Mouse (Mus musculus) thymus, adult 2 months (tissue): Measurements from ENCODE around the gene Arrdc5. TPM values are rescaled to one million over a fixed set of nuclear protein-coding genes. Genes with fewer than 3 reads are reported as not detected.

Experiments
- DNase-seq: peaks from one replicate; pipeline ENCODE4 v3.0.0; 2021
- H3K27ac ChIP-seq: fragments of 200-500 bp; 2 replicates; pipeline ENCODE4 v1.5.1; 2012; ENCODE audit warnings: low read length, control low read depth; ENCODE audit not compliant: control insufficient read depth, insufficient read depth
- H3K27me3 ChIP-seq: fragments of 200-500 bp; 2 replicates; pipeline ENCODE4 v1.6.1; 2012; ENCODE audit warnings: mild to moderate bottlenecking, low read length, moderate library complexity, mixed read lengths; ENCODE audit not compliant: control insufficient read depth, insufficient read depth
- H3K36me3 ChIP-seq: fragments of 200-500 bp; 2 replicates; pipeline ENCODE4 v1.6.1; 2012; ENCODE audit warnings: mild to moderate bottlenecking, low read length, moderate library complexity; ENCODE audit not compliant: control insufficient read depth, insufficient read depth
- H3K4me1 ChIP-seq: fragments of 200-500 bp; replicated peaks from 2 replicates; pipeline ENCODE4 v1.6.1; 2012; ENCODE audit warnings: low read length; ENCODE audit not compliant: control insufficient read depth, insufficient read depth
- H3K4me3 ChIP-seq: fragments of 200-500 bp; 2 replicates; pipeline ENCODE4 v1.5.1; 2012; ENCODE audit warnings: mild to moderate bottlenecking, low read length, control low read depth, moderate library complexity; ENCODE audit not compliant: control insufficient read depth, insufficient read depth
- CTCF ChIP-seq: fragments of 200-500 bp; IDR thresholded peaks from 2 replicates; pipeline ENCODE4 v1.5.1; 2012; ENCODE audit warnings: mild to moderate bottlenecking, control low read depth, low read length, moderate library complexity, borderline replicate concordance; ENCODE audit not compliant: control insufficient read depth, poor library complexity, insufficient read depth; ENCODE audit errors: extremely low read depth
- POLR2A ChIP-seq: fragments of 200-500 bp; IDR thresholded peaks from 2 replicates; pipeline ENCODE4 v1.6.1; 2012; ENCODE audit warnings: mild to moderate bottlenecking, low read length, control low read depth, moderate library complexity; ENCODE audit not compliant: control insufficient read depth, poor library complexity, insufficient read depth; ENCODE audit errors: extremely low read depth
- WGBS: fragments of 180-500 bp; shearing (Covaris S2); methylation state at CpG from one replicate; pipeline ENCODE4 v1.1.7; 2018; 5-methylcytosine and 5-hydroxymethylcytosine counted together
- polyA plus RNA-seq: library from polyadenylated mRNA; depleted of rRNA; stranded (reverse); fragments of >200 nt; gene quantifications from 2 replicates; pipeline ENCODE4 v1.2.3, GENCODE M21; 2012

Arrdc5 gene
- polyA plus RNA-seq, 1 experiment = not detected

DNA sequence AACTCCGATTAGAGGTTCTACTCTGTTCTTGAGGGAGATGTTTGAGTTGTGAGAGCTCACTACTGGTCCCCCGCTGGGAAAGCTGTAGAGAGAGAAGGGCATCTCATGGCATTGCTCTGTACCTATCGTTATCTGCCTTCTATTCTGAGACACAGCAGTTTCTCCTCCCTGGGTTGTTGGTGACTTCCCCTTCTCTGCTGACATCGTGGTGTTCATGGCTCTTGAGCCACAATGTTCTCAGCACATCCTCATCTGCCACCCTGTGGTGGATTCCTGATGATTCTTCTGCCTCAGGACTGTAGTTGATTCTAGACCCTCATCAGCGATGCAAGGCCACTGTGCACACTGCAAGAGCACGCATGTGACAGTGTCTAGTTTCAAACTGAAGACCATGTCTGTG is 37.7 kb upstream of the Arrdc5 start:
- no peak overlapping the region for H3K27ac ChIP-seq

DNA sequence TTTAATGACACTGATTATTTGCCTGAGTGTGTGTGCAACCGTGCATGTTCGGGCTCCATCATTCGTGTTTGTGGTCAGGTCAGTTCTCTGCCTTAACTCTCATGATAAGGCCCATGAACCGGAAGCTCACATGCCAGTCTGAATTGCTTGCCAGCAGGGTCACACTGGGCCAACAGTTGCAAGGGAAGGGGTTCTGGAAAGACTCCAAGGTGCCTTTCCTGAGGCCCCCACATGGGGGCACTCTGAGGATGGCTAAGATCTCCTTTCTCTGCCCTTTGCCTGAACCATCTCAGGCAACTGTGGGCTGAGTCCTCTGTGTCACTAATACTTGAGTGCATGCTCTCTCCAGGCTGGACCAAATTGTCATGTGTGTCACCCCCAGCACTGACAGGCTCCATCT is 37.1 kb upstream of the Arrdc5 start:
- Histone ChIP-seq H3K27ac (no peak overlapping the region), H3K4me3 (no peak overlapping the region), H3K4me1 (peaks cover 11% of the 10 kb centered on the region), H3K36me3 (no peaks in the 10 kb centered on the region), H3K27me3 (no peaks in the 10 kb centered on the region)
- WGBS = 15% methylated on average over 4 of the region's 4 CpGs
- DNase-seq = peak; percentile 61
- no peak for TF ChIP-seq POLR2A
- peak; percentile 57; the same call in 1 of the 2 replicates for TF ChIP-seq CTCF

More for the DNA sequence above, 37.7 kb upstream of the Arrdc5 start:
- WGBS = 55% methylated on average over 6 of the region's 6 CpGs
- Histone ChIP-seq H3K4me3 (no peak overlapping the region), H3K27me3 (no peaks in the 10 kb centered on the region), H3K36me3 (no peaks in the 10 kb centered on the region), H3K4me1 (peaks cover 11% of the 10 kb centered on the region)
- no peak for TF ChIP-seq CTCF
- no peak for TF ChIP-seq POLR2A
- DNase-seq = no peak

DNA sequence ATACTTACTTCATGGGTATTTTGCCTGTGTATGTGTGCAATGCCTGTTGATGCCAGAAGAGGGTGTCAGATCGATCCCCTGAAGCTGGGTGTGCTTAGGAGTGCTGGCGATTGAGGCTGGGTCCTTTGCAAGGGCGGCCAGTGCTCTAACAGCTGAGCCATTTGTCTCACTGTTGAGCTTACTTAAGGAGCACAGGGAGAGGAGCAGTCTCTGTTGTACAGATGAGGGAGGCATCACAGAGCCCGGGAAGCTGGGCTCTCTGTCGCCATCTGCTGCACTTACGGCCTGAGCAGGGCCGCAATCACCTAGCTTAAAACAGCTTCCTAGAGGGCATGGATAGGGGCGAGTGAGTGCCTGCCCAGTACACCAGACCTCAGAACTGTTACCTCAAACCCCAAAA is 32.9 kb upstream of the Arrdc5 start:
- DNase-seq = peak; percentile 28
- 77% methylated on average over 8 of the region's 8 CpGs for WGBS
- Histone ChIP-seq H3K27ac (no peak overlapping the region), H3K36me3 (no peaks in the 10 kb centered on the region), H3K4me1 (peaks cover 20% of the 10 kb centered on the region), H3K27me3 (no peaks in the 10 kb centered on the region), H3K4me3 (no peak overlapping the region)
- no peak for TF ChIP-seq POLR2A
- TF ChIP-seq CTCF = peak; percentile 59; the same call in 1 of the 2 replicates

DNA sequence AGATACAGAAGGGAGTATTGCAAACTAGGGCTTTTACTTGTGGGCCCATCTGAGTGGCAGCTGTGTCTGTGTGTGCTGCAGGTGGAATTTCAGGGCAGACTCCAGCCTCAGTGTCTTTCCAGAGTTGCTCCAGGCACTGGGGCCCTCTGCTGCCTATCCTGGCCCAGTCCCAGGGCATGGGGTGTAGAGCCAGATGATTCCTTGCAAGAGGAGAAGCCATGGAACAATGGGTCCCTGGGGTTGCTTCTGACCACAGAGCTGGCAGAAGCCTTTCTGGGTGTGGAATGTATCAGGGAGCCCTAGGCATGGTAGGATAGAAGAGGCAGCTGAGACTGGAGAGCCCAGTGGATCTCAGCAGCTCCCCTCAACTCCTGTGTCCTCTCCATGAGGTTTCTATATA is 31.2 kb upstream of the Arrdc5 start:
- TF ChIP-seq POLR2A (no peak), CTCF (no peak)
- H3K4me1 ChIP-seq = peaks cover 31% of the 10 kb centered on the region
- no peak overlapping the region for H3K27ac ChIP-seq
- H3K27me3 ChIP-seq = no peaks in the 10 kb centered on the region
- no peaks in the 10 kb centered on the region for H3K36me3 ChIP-seq
- no peak overlapping the region for H3K4me3 ChIP-seq
- no peak for DNase-seq

DNA sequence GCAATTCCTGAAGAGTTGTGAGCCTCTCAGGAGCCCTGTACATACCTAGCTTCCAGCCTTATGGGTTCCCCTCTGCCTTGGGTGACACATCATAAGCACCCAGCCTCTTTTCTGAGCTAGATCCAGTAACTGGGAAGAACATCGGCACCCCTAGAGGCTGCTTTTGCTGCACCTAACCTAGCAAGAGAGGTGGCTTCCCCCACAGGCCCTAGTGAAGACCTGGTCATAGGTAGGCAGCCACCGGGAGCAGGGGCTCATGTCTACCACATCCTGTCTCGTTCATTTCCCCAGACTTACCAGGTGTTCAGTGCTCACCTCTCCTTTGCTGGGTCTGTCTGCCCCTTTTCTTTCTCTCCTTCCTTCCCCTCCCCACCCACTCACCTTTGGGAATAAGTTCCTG is 30.3 kb upstream of the Arrdc5 start:
- peaks cover 31% of the 10 kb centered on the region for H3K4me1 ChIP-seq
- peak; percentile 33 for DNase-seq
- 20% methylated on average over 3 of the region's 3 CpGs for WGBS
- no peaks in the 10 kb centered on the region for H3K27me3 ChIP-seq
- H3K4me3 ChIP-seq = no peak overlapping the region
- no peaks in the 10 kb centered on the region for H3K36me3 ChIP-seq
- 0 out of 2 replicates have a peak overlapping the region, but pooled peaks have one; percentile 18 for H3K27ac ChIP-seq
- TF ChIP-seq CTCF (no peak), POLR2A (no peak)

DNA sequence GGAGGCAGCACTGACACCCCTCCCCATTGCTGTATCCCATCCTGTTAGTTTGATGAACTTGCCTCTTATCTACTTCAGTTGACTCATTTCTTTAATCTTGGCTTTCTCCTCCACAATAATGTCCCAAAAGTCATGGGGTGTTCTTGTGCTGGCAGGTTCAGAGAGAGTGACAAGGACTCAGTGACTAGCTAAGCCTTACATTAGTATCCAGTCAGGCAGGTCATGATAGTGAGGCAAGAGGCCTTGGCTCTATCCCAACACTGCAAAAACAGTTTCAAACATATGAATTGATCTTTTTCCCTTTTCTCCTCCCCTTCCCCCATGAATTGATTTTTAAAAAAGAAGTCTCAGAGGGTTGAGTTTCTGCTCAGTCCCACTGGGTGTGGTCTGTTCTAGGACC is 29.2 kb upstream of the Arrdc5 start:
- H3K27ac ChIP-seq = no peak overlapping the region
- no peak overlapping the region for H3K4me3 ChIP-seq
- TF ChIP-seq POLR2A (no peak), CTCF (no peak)
- H3K27me3 ChIP-seq = no peaks in the 10 kb centered on the region
- no peaks in the 10 kb centered on the region for H3K36me3 ChIP-seq
- peaks cover 35% of the 10 kb centered on the region for H3K4me1 ChIP-seq
- DNase-seq = no peak
